Mouse (Mus musculus) induced T-regulatory cell, adult 2 months (primary cell): ENCODE data around the gene Prss36.
A peak's percentile ranks its signal among the peaks of the same experiment; 100 is the strongest.

Source experiments
- DNase-seq: peaks from one replicate; pipeline ENCODE4 v3.0.0-alpha.2; 2012; ENCODE audit warnings: low read depth

Gene Prss36

GRCm38 (mm10) chr7:127935028-127935722 is 11.3 kb downstream of the Prss36 start:
- DNase-seq = peak; percentile 96

GRCm38 (mm10) chr7:127934075-127934474 is 12.4 kb downstream of the Prss36 start:
- no peak for DNase-seq

GRCm38 (mm10) chr7:127932273-127933031 is 14.1 kb downstream of the Prss36 start:
- peak; percentile 40 for DNase-seq

- DNase-seq = no peak
Measured at GRCm38 (mm10) chr7:127931351-127932135, 15.0 kb downstream of the Prss36 start.

- no peak for DNase-seq
Measured at GRCm38 (mm10) chr7:127930636-127931035, 15.9 kb downstream of the Prss36 start.

GRCm38 (mm10) chr7:127929923-127930322 is 16.6 kb downstream of the Prss36 start, which contains the start of gene Prss8:
TSS of gene Prss8 (minus strand) at chr7:127930104.
- DNase-seq = no peak

GRCm38 (mm10) chr7:127928596-127928995 is 17.9 kb downstream of the Prss36 start:
- no peak for DNase-seq

- no peak for DNase-seq
Measured at GRCm38 (mm10) chr7:127927726-127928125, 18.8 kb downstream of the Prss36 start.

GRCm38 (mm10) chr7:127926846-127927245 is 19.7 kb downstream of the Prss36 start:
- no peak for DNase-seq

- DNase-seq = no peak
Measured at GRCm38 (mm10) chr7:127926066-127926465, 20.5 kb downstream of the Prss36 start.

- no peak for DNase-seq
Measured at GRCm38 (mm10) chr7:127925252-127925651, 21.3 kb downstream of the Prss36 start.

GRCm38 (mm10) chr7:127923714-127924113 is 22.8 kb downstream of the Prss36 start:
- no peak for DNase-seq

GRCm38 (mm10) chr7:127922451-127923275 is 23.9 kb downstream of the Prss36 start:
- DNase-seq = peak; percentile 83

- DNase-seq = peak; percentile 44
Measured at GRCm38 (mm10) chr7:127921516-127921915, 25.0 kb downstream of the Prss36 start.

GRCm38 (mm10) chr7:127919290-127919689 is 27.2 kb downstream of the Prss36 start:
- peak; percentile 61 for DNase-seq

- DNase-seq = peak; percentile 85
Measured at GRCm38 (mm10) chr7:127918203-127918602, 28.3 kb downstream of the Prss36 start.

GRCm38 (mm10) chr7:127915293-127915692 is 31.2 kb downstream of the Prss36 start:
- DNase-seq = peak; percentile 74

- no peak for DNase-seq
Measured at GRCm38 (mm10) chr7:127912938-127913337, 33.6 kb downstream of the Prss36 start.

- peak; percentile 97 for DNase-seq
Measured at GRCm38 (mm10) chr7:127912190-127912871, 34.2 kb downstream of the Prss36 start, which contains the start of gene Kat8. TSS of gene Kat8 (plus strand) at chr7:127912516.

GRCm38 (mm10) chr7:127908656-127909055 is 37.9 kb downstream of the Prss36 start:
- no peak for DNase-seq

- no peak for DNase-seq
Measured at GRCm38 (mm10) chr7:127907939-127908338, 38.6 kb downstream of the Prss36 start.
